Mouse (Mus musculus) thymus, adult 2 months (tissue): Measurements from ENCODE around the gene Grm3. TPM values are rescaled to one million over a fixed set of nuclear protein-coding genes. Genes with fewer than 3 reads are reported as not detected.

ENCODE experiments used
- DNase-seq: peaks from one replicate; pipeline ENCODE4 v3.0.0; 2021
- H3K27ac ChIP-seq: fragments of 200-500 bp; 2 replicates; pipeline ENCODE4 v1.5.1; 2012; ENCODE audit warnings: low read length, control low read depth; ENCODE audit not compliant: control insufficient read depth, insufficient read depth
- H3K27me3 ChIP-seq: fragments of 200-500 bp; 2 replicates; pipeline ENCODE4 v1.6.1; 2012; ENCODE audit warnings: mild to moderate bottlenecking, low read length, moderate library complexity, mixed read lengths; ENCODE audit not compliant: control insufficient read depth, insufficient read depth
- H3K36me3 ChIP-seq: fragments of 200-500 bp; 2 replicates; pipeline ENCODE4 v1.6.1; 2012; ENCODE audit warnings: mild to moderate bottlenecking, low read length, moderate library complexity; ENCODE audit not compliant: control insufficient read depth, insufficient read depth
- H3K4me1 ChIP-seq: fragments of 200-500 bp; replicated peaks from 2 replicates; pipeline ENCODE4 v1.6.1; 2012; ENCODE audit warnings: low read length; ENCODE audit not compliant: control insufficient read depth, insufficient read depth
- H3K4me3 ChIP-seq: fragments of 200-500 bp; 2 replicates; pipeline ENCODE4 v1.5.1; 2012; ENCODE audit warnings: mild to moderate bottlenecking, low read length, control low read depth, moderate library complexity; ENCODE audit not compliant: control insufficient read depth, insufficient read depth
- CTCF ChIP-seq: fragments of 200-500 bp; IDR thresholded peaks from 2 replicates; pipeline ENCODE4 v1.5.1; 2012; ENCODE audit warnings: mild to moderate bottlenecking, control low read depth, low read length, moderate library complexity, borderline replicate concordance; ENCODE audit not compliant: control insufficient read depth, poor library complexity, insufficient read depth; ENCODE audit errors: extremely low read depth
- POLR2A ChIP-seq: fragments of 200-500 bp; IDR thresholded peaks from 2 replicates; pipeline ENCODE4 v1.6.1; 2012; ENCODE audit warnings: mild to moderate bottlenecking, low read length, control low read depth, moderate library complexity; ENCODE audit not compliant: control insufficient read depth, poor library complexity, insufficient read depth; ENCODE audit errors: extremely low read depth
- WGBS: fragments of 180-500 bp; shearing (Covaris S2); methylation state at CpG from one replicate; pipeline ENCODE4 v1.1.7; 2018; 5-methylcytosine and 5-hydroxymethylcytosine counted together
- polyA plus RNA-seq: library from polyadenylated mRNA; depleted of rRNA; stranded (reverse); fragments of >200 nt; gene quantifications from 2 replicates; pipeline ENCODE4 v1.2.3, GENCODE M21; 2012

The Grm3 gene
- polyA plus RNA-seq, 1 experiment: not detected

GRCm38 (mm10) chr5:9624396-9624795 is 100.6 kb downstream of the Grm3 start:
- H3K4me3 ChIP-seq: no peak overlapping the region

GRCm38 (mm10) chr5:9623095-9623459 is 101.9 kb downstream of the Grm3 start:
- no peaks in the 10 kb centered on the region for H3K36me3 ChIP-seq
- no peak for DNase-seq
- H3K4me3 ChIP-seq: no peak overlapping the region
- H3K27me3 ChIP-seq: no peaks in the 10 kb centered on the region
- no peak overlapping the region for H3K27ac ChIP-seq
- H3K4me1 ChIP-seq: no peaks in the 10 kb centered on the region
- 32% methylated on average over 4 of the region's 4 CpGs for WGBS
- TF ChIP-seq POLR2A: no peak
- TF ChIP-seq CTCF: no peak

More at GRCm38 (mm10) chr5:9624396-9624795, 100.6 kb downstream of the Grm3 start:
- no peaks in the 10 kb centered on the region for H3K27me3 ChIP-seq
- TF ChIP-seq POLR2A: no peak
- no peak for DNase-seq
- no peak overlapping the region for H3K27ac ChIP-seq
- no peaks in the 10 kb centered on the region for H3K36me3 ChIP-seq
- H3K4me1 ChIP-seq: no peaks in the 10 kb centered on the region
- 89% methylated on average over 4 of the region's 4 CpGs for WGBS

GRCm38 (mm10) chr5:9622264-9623094 is 102.5 kb downstream of the Grm3 start:
- 67% methylated on average over 4 of the region's 4 CpGs for WGBS
- H3K4me1 ChIP-seq: no peaks in the 10 kb centered on the region

GRCm38 (mm10) chr5:9621417-9622067 is 103.4 kb downstream of the Grm3 start:
- 97% methylated on average over 3 of the region's 3 CpGs for WGBS
- Histone ChIP-seq H3K36me3 (no peaks in the 10 kb centered on the region), H3K27ac (no peak overlapping the region), H3K4me1 (no peaks in the 10 kb centered on the region), H3K27me3 (no peaks in the 10 kb centered on the region), H3K4me3 (no peak overlapping the region)
- DNase-seq: no peak
- TF ChIP-seq CTCF: no peak
- TF ChIP-seq POLR2A: no peak

More at GRCm38 (mm10) chr5:9622264-9623094, 102.5 kb downstream of the Grm3 start:
- Histone ChIP-seq H3K36me3 (no peaks in the 10 kb centered on the region), H3K4me3 (no peak overlapping the region), H3K27me3 (no peaks in the 10 kb centered on the region), H3K27ac (no peak overlapping the region)
- no peak for DNase-seq
- TF ChIP-seq CTCF (no peak), POLR2A (no peak)

GRCm38 (mm10) chr5:9579021-9579420 is 145.9 kb downstream of the Grm3 start:
- WGBS: 82% methylated on average over 2 of the region's 2 CpGs
- TF ChIP-seq CTCF (no peak), POLR2A (no peak)
- H3K4me1 ChIP-seq: no peaks in the 10 kb centered on the region

GRCm38 (mm10) chr5:9578571-9578970 is 146.4 kb downstream of the Grm3 start:
- 83% methylated on average over 2 of the region's 2 CpGs for WGBS
- no peak for TF ChIP-seq POLR2A
- no peak for TF ChIP-seq CTCF
- Histone ChIP-seq H3K27me3 (no peaks in the 10 kb centered on the region), H3K4me3 (no peak overlapping the region), H3K36me3 (no peaks in the 10 kb centered on the region), H3K4me1 (no peaks in the 10 kb centered on the region), H3K27ac (no peak overlapping the region)
- no peak for DNase-seq

More at GRCm38 (mm10) chr5:9579021-9579420, 145.9 kb downstream of the Grm3 start:
- H3K27me3 ChIP-seq: no peaks in the 10 kb centered on the region
- DNase-seq: no peak
- H3K4me3 ChIP-seq: no peak overlapping the region
- no peaks in the 10 kb centered on the region for H3K36me3 ChIP-seq
- H3K27ac ChIP-seq: no peak overlapping the region
